In genomic region chr5:129006031-129006788, GRCm38 (mm10) we compare ENCODE assay signal across 7 mouse cellular contexts. TPM values are rescaled to one million over a fixed set of nuclear protein-coding genes. Genes with fewer than 3 reads are reported as not detected.
DNase-seq lines count a peak whose midpoint lies in the region; ATAC-seq and TF ChIP-seq lines count a peak whose summit lies in the region.

No protein-coding gene starts in this region.

- peaks cover 54% of the 10 kb centered on the region for H3K79me2 ChIP-seq in MEL (ENCODE audit: control insufficient read depth, insufficient read depth, low read length, poor library complexity)

- TF ChIP-seq POLR2A in MEL (IDR thresholded peaks at IDR 0.05; ENCODE audit: control insufficient read depth in 1 of 2, insufficient read depth in 1 of 2, low read depth in 1 of 2, low read length in 2 of 2, poor library complexity in 1 of 2) = no peak

- peak; percentile 49 for DNase-seq in MEL (ENCODE audit: low read depth, low spot score)
- no peak for DNase-seq in embryonic facial prominence, embryonic 11.5 days (ENCODE audit: low spot score)
- no peak for DNase-seq in hindbrain, postnatal 0 days (ENCODE audit: low spot score)
- no peak for DNase-seq in left cerebral cortex, postnatal 4 days
- DNase-seq in urinary bladder, postnatal 36 days (ENCODE audit: low spot score in 2 of 2) = no peak
- no peak for DNase-seq in retina, postnatal 1 day

- no peaks in the 10 kb centered on the region for H3K27me3 ChIP-seq in MEL (ENCODE audit: control insufficient read depth in 1 of 2, insufficient read depth in 2 of 2, low read length in 2 of 2)
- no peaks in the 10 kb centered on the region for H3K27me3 ChIP-seq in embryonic facial prominence, embryonic 11.5 days (ENCODE audit: control insufficient read depth, insufficient read depth, low read length)
- H3K27me3 ChIP-seq in hindbrain, postnatal 0 days (ENCODE audit: insufficient read depth, low read length) = no peaks in the 10 kb centered on the region
- H3K27me3 ChIP-seq in liver, embryonic 15.5 days = no peaks in the 10 kb centered on the region

- peak overlapping the region; percentile 52 to 95 for H3K4me3 ChIP-seq in MEL (ENCODE audit: control insufficient read depth in 1 of 2, insufficient read depth in 1 of 2, low read depth in 2 of 2, low read length in 2 of 2)
- H3K4me3 ChIP-seq in embryonic facial prominence, embryonic 11.5 days (ENCODE audit: low read depth, low read length) = no peak overlapping the region
- no peak overlapping the region for H3K4me3 ChIP-seq in hindbrain, postnatal 0 days (ENCODE audit: low read length)
- H3K4me3 ChIP-seq in liver, embryonic 15.5 days (replicated peaks) = peak overlapping the region; percentile 87

- no peak for TF ChIP-seq EP300 in MEL (IDR thresholded peaks at IDR 0.05; ENCODE audit: low read depth in 1 of 2, low read length in 2 of 2)

- H3K36me3 ChIP-seq in MEL (ENCODE audit: control insufficient read depth in 1 of 2, insufficient read depth in 2 of 2, low read length in 2 of 2) = peaks cover 2 to 55% of the 10 kb centered on the region in 2 experiments; a peak in 3 of 4 replicates
- H3K36me3 ChIP-seq in embryonic facial prominence, embryonic 11.5 days (replicated peaks; ENCODE audit: control insufficient read depth, insufficient read depth, low read depth, low read length) = no peaks in the 10 kb centered on the region
- no peaks in the 10 kb centered on the region for H3K36me3 ChIP-seq in hindbrain, postnatal 0 days (ENCODE audit: insufficient read depth, low read length)
- peaks cover 31% of the 10 kb centered on the region for H3K36me3 ChIP-seq in liver, embryonic 15.5 days (replicated peaks)

- H3K4me1 ChIP-seq in MEL (ENCODE audit: control insufficient read depth in 1 of 2, insufficient read depth in 2 of 2, low read length in 2 of 2) = peaks cover 12 to 65% of the 10 kb centered on the region in 2 experiments
- H3K4me1 ChIP-seq in embryonic facial prominence, embryonic 11.5 days (ENCODE audit: control insufficient read depth, insufficient read depth, low read length) = no peaks in the 10 kb centered on the region
- H3K4me1 ChIP-seq in hindbrain, postnatal 0 days (ENCODE audit: insufficient read depth, low read length) = peaks cover 14% of the 10 kb centered on the region
- peaks cover 77% of the 10 kb centered on the region for H3K4me1 ChIP-seq in liver, embryonic 15.5 days (replicated peaks)

- intact Hi-C loops in left cerebral cortex, postnatal 4 days (cut with DNase I) = no loop called here

- peak overlapping the region; percentile 95 for H3K27ac ChIP-seq in MEL (ENCODE audit: control insufficient read depth, low read depth, low read length)
- no peak overlapping the region for H3K27ac ChIP-seq in embryonic facial prominence, embryonic 11.5 days (replicated peaks; ENCODE audit: low read depth, low read length)
- no peak overlapping the region for H3K27ac ChIP-seq in hindbrain, postnatal 0 days
- H3K27ac ChIP-seq in liver, embryonic 15.5 days (replicated peaks) = peak overlapping the region; percentile 98

- peak in 2 of 3 experiments; percentile 41 to 63; a peak in 4 of 6 replicates for TF ChIP-seq CTCF in MEL (IDR thresholded peaks at IDR 0.05 in 2 of 3, conservative IDR thresholded peaks at IDR 0.05 in 1 of 3; ENCODE audit: control insufficient read depth in 1 of 3, insufficient read depth in 1 of 3, low read depth in 2 of 3, low read length in 3 of 3, poor library complexity in 1 of 3, severe bottlenecking in 1 of 3)
- peak; percentile 22; the same call in 1 of the 2 replicates for TF ChIP-seq CTCF in hindbrain, postnatal 0 days (IDR thresholded peaks at IDR 0.05; ENCODE audit: low read depth)

- peak overlapping the region; percentile 19 for H3K4me2 ChIP-seq in embryonic facial prominence, embryonic 11.5 days (ENCODE audit: low read depth, low read length)
- no peak overlapping the region for H3K4me2 ChIP-seq in hindbrain, postnatal 0 days (ENCODE audit: low read depth, low read length)
- peak overlapping the region; percentile 71 for H3K4me2 ChIP-seq in liver, embryonic 15.5 days

- ATAC-seq in embryonic facial prominence, embryonic 11.5 days (replicated peaks; ENCODE audit: insufficient number of reproducible peaks, low FRiP score, low TSS enrichment, low read depth) = no peak
- no peak for ATAC-seq in hindbrain, postnatal 0 days
- no peak for ATAC-seq in liver, embryonic 15.5 days (ENCODE audit: insufficient read depth)

- no peaks in the 10 kb centered on the region for H3K9me3 ChIP-seq in MEL (replicated peaks; ENCODE audit: insufficient read depth, low read length)
- H3K9me3 ChIP-seq in embryonic facial prominence, embryonic 11.5 days (replicated peaks; ENCODE audit: control insufficient read depth, low read length) = no peaks in the 10 kb centered on the region
- H3K9me3 ChIP-seq in hindbrain, postnatal 0 days (ENCODE audit: low read length) = no peaks in the 10 kb centered on the region
- no peaks in the 10 kb centered on the region for H3K9me3 ChIP-seq in liver, embryonic 15.5 days (replicated peaks)

- TF ChIP-seq RAD21 in MEL (IDR thresholded peaks at IDR 0.05; ENCODE audit: low read depth, low read length) = no peak

- peak overlapping the region; percentile 77 for H3K9ac ChIP-seq in MEL (ENCODE audit: control insufficient read depth, low read depth, low read length, poor library complexity, severe bottlenecking)
- H3K9ac ChIP-seq in embryonic facial prominence, embryonic 11.5 days (replicated peaks; ENCODE audit: low read length) = 0 out of 2 replicates have a peak overlapping the region, but pooled peaks have one; percentile 9
- no peak overlapping the region for H3K9ac ChIP-seq in hindbrain, postnatal 0 days (replicated peaks; ENCODE audit: low read length)
- peak overlapping the region; percentile 94 for H3K9ac ChIP-seq in liver, embryonic 15.5 days

- WGBS in embryonic facial prominence, embryonic 11.5 days = 73% methylated on average over 18 of the region's 18 CpGs
- WGBS in hindbrain, postnatal 0 days = 74% methylated on average over 18 of the region's 18 CpGs
- WGBS in liver, embryonic 15.5 days (ENCODE audit: insufficient replicate concordance) = 24% methylated on average over 18 of the region's 18 CpGs

TF ChIP-seq in MEL, 35 proteins besides CTCF, POLR2A, EP300 and RAD21:
- TF ChIP-seq MXI1 (IDR thresholded peaks at IDR 0.05; ENCODE audit: low read depth, low read length) (peak; percentile 22; the same call in 1 of the 2 replicates), MAX (IDR thresholded peaks at IDR 0.05; ENCODE audit: low read length) (no peak)

RNA-seq across cellular contexts. Expression of gene Stx2, which starts 2.2 kb away (rescaled TPM):
- total RNA-seq in MEL (2012; rRNA removed) = 69.0 and 84.8 TPM in 2 replicates
- 10 to 100 TPM in 1 of 2 experiments, not detected in 1; 97.1 TPM for polyA plus RNA-seq in MEL (2012; ENCODE audit: insufficient read depth in 1 of 2, insufficient read length in 2 of 2, low read depth in 1 of 2, low replicate concordance in 2 of 2, missing spikeins in 1 of 2)
- polyA plus RNA-seq in embryonic facial prominence, embryonic 11.5 days (2014; fragmentation: Nextera tagmentation; extraction: Ambion mirVana) = 32.8 and 34.4 TPM in 2 replicates
- total RNA-seq in hindbrain, postnatal 0 days (2014; rRNA removed) = 14.1 and 16.3 TPM in 2 replicates
- polyA plus RNA-seq in hindbrain, postnatal 0 days (2015; fragmentation: Nextera tagmentation; extraction: Ambion mirVana) = 11.9 and 15.0 TPM in 2 replicates
- 65.5 and 65.6 TPM in 2 replicates for polyA plus RNA-seq in liver, embryonic 15.5 days (2015; fragmentation: Nextera tagmentation; extraction: Ambion mirVana)
- 10 to 100 TPM; 30.4 to 33.2 TPM for total RNA-seq in left cerebral cortex, postnatal 4 days (2021)

RNA-seq across cellular contexts. Expression of gene Ran, which starts 13.7 kb away (rescaled TPM):
- total RNA-seq in MEL (2012; rRNA removed) = 950 and 1,019 TPM in 2 replicates
- 1,000 to 10,000 TPM in 1 of 2 experiments, 10 to 100 TPM in 1; 91.6 to 2,479 TPM for polyA plus RNA-seq in MEL (2012; ENCODE audit: insufficient read depth in 1 of 2, insufficient read length in 2 of 2, low read depth in 1 of 2, low replicate concordance in 2 of 2, missing spikeins in 1 of 2)
- 872 and 909 TPM in 2 replicates for polyA plus RNA-seq in embryonic facial prominence, embryonic 11.5 days (2014; fragmentation: Nextera tagmentation; extraction: Ambion mirVana)
- total RNA-seq in hindbrain, postnatal 0 days (2014; rRNA removed) = 156 and 159 TPM in 2 replicates
- 304 and 314 TPM in 2 replicates for polyA plus RNA-seq in hindbrain, postnatal 0 days (2015; fragmentation: Nextera tagmentation; extraction: Ambion mirVana)
- 371 and 412 TPM in 2 replicates for polyA plus RNA-seq in liver, embryonic 15.5 days (2015; fragmentation: Nextera tagmentation; extraction: Ambion mirVana)
- total RNA-seq in left cerebral cortex, postnatal 4 days (2021) = 100 to 1,000 TPM; 164 to 165 TPM

RNA-seq across cellular contexts. Expression of gene Rimbp2, which starts 52.9 kb away (rescaled TPM):
- not detected in 2 replicates for total RNA-seq in MEL (2012; rRNA removed)
- not detected for polyA plus RNA-seq in MEL (2012; ENCODE audit: insufficient read depth in 1 of 2, insufficient read length in 2 of 2, low read depth in 1 of 2, low replicate concordance in 2 of 2, missing spikeins in 1 of 2)
- polyA plus RNA-seq in embryonic facial prominence, embryonic 11.5 days (2014; fragmentation: Nextera tagmentation; extraction: Ambion mirVana) = 0.69 and 1.4 TPM in 2 replicates
- 18.9 and 20.9 TPM in 2 replicates for total RNA-seq in hindbrain, postnatal 0 days (2014; rRNA removed)
- 4.5 and 4.6 TPM in 2 replicates for polyA plus RNA-seq in hindbrain, postnatal 0 days (2015; fragmentation: Nextera tagmentation; extraction: Ambion mirVana)
- polyA plus RNA-seq in liver, embryonic 15.5 days (2015; fragmentation: Nextera tagmentation; extraction: Ambion mirVana) = not detected in 2 replicates
- 10 to 100 TPM; 67.1 to 68.9 TPM for total RNA-seq in left cerebral cortex, postnatal 4 days (2021)

Comparison
In these comparisons a context has a peak if more than half of its experiments do, and no peak if none do; other contexts are left out.
1. H3K27ac ChIP-seq: peak in MEL (single experiment) and liver, embryonic 15.5 days (single experiment); none in embryonic facial prominence, embryonic 11.5 days (single experiment) and hindbrain, postnatal 0 days (single experiment).
2. H3K4me3 ChIP-seq: peak in MEL (2 of 2) and liver, embryonic 15.5 days (single experiment); none in embryonic facial prominence, embryonic 11.5 days (single experiment) and hindbrain, postnatal 0 days (single experiment).